Mouse (Mus musculus) heart, embryonic 11.5 days (tissue): Measurements from ENCODE around the gene Gm48551. TPM values are rescaled to one million over a fixed set of nuclear protein-coding genes. Genes with fewer than 3 reads are reported as not detected.
A peak's percentile ranks its signal among the peaks of the same experiment; 100 is the strongest.

Experiments
- ATAC-seq: fragments of 200-750 bp; cut with Nextera tagmentation; replicated peaks from 2 replicates; pipeline ENCODE4 v1.8.0; 2017; ENCODE audit warnings: moderate library complexity; ENCODE audit not compliant: insufficient number of reproducible peaks, low FRiP score, low TSS enrichment
- H3K27ac ChIP-seq: fragments of 300-500 bp; sonication (generic); 2 replicates; pipeline ENCODE4 v1.5.1; 2014; ENCODE audit warnings: mild to moderate bottlenecking, low read depth, low read length
- H3K27me3 ChIP-seq: fragments of 300-500 bp; sonication (generic); 2 replicates; pipeline ENCODE4 v1.6.1; 2014; ENCODE audit warnings: mild to moderate bottlenecking, low read length, mixed read lengths; ENCODE audit not compliant: control insufficient read depth, insufficient read depth
- H3K36me3 ChIP-seq: fragments of 300-500 bp; sonication (generic); 2 replicates; pipeline ENCODE4 v1.6.1; 2014; ENCODE audit warnings: mild to moderate bottlenecking, low read length, moderate library complexity, mixed read lengths; ENCODE audit not compliant: control insufficient read depth, insufficient read depth
- H3K4me1 ChIP-seq: fragments of 300-500 bp; sonication (generic); 2 replicates; pipeline ENCODE4 v1.6.1; 2014; ENCODE audit warnings: low read length; ENCODE audit not compliant: control insufficient read depth, insufficient read depth
- H3K4me2 ChIP-seq: fragments of 300-500 bp; sonication (generic); 2 replicates; pipeline ENCODE4 v1.6.1; 2014; ENCODE audit warnings: mild to moderate bottlenecking, moderate library complexity
- H3K4me3 ChIP-seq: fragments of 300-500 bp; sonication (generic); 2 replicates; pipeline ENCODE4 v1.5.1; 2014; ENCODE audit warnings: low read depth, low read length
- H3K9ac ChIP-seq: fragments of 300-500 bp; sonication (generic); 2 replicates; pipeline ENCODE4 v1.6.1; 2014; ENCODE audit warnings: mild to moderate bottlenecking, low read depth, low read length, moderate library complexity
- H3K9me3 ChIP-seq: fragments of 300-500 bp; sonication (generic); replicated peaks from 2 replicates; pipeline ENCODE4 v1.6.1; 2016; ENCODE audit warnings: low read length; ENCODE audit not compliant: control insufficient read depth
- WGBS: fragments of 180-500 bp; shearing (Covaris S2); extraction: QIAGEN DNeasy Blood & Tissue Kit; methylation state at CpG from one replicate; pipeline ENCODE4 v1.1.7; 2014; ENCODE audit not compliant: insufficient replicate concordance; 5-methylcytosine and 5-hydroxymethylcytosine counted together
- polyA plus RNA-seq: library from polyadenylated mRNA; unstranded; fragments of >200 nt; fragmentation: Nextera tagmentation; extraction: Ambion mirVana; gene quantifications from 2 replicates; pipeline ENCODE4 v1.2.1, GENCODE M21; 2014

Gm48551 gene
- polyA plus RNA-seq, 1 experiment from 2014 or later = 1.4 TPM

- Histone ChIP-seq H3K9ac (peak overlapping the region; percentile 2; the same call in 1 of the 2 replicates), H3K4me3 (peak overlapping the region; percentile 68), H3K4me2 (peak overlapping the region; percentile 90), H3K27me3 (no peaks in the 10 kb centered on the region), H3K36me3 (no peaks in the 10 kb centered on the region), H3K4me1 (peaks cover 29% of the 10 kb centered on the region), H3K9me3 (no peaks in the 10 kb centered on the region), H3K27ac (no peak overlapping the region)
- 53% methylated on average over 12 of the region's 12 CpGs for WGBS
- no peak for ATAC-seq
These were observed 27.8 kb upstream of the Gm48551 start for GRCm38 (mm10) chr10:81356352-81356990.

GRCm38 (mm10) chr10:81356991-81357844 lies 27.0 kb upstream of the Gm48551 start, which contains the start of gene Mfsd12:
Mfsd12 (plus strand) TSS chr10:81357491.
- no peaks in the 10 kb centered on the region for H3K36me3 ChIP-seq
- no peak within 1 kb of the TSS; the same call in none of the 2 replicates for H3K27ac ChIP-seq

GRCm38 (mm10) chr10:81358209-81358608 lies 26.1 kb upstream of the Gm48551 start:
- WGBS = 21% methylated on average over 4 of the region's 4 CpGs
- H3K27me3 ChIP-seq = no peaks in the 10 kb centered on the region
- peak overlapping the region; percentile 85 for H3K9ac ChIP-seq
- H3K4me1 ChIP-seq = peaks cover 44% of the 10 kb centered on the region
- peak overlapping the region; percentile 47 for H3K27ac ChIP-seq
- H3K4me3 ChIP-seq = peak overlapping the region; percentile 68
- H3K4me2 ChIP-seq = peak overlapping the region; percentile 90
- no peaks in the 10 kb centered on the region for H3K36me3 ChIP-seq
- no peaks in the 10 kb centered on the region for H3K9me3 ChIP-seq
- ATAC-seq = no peak

More at GRCm38 (mm10) chr10:81356991-81357844, 27.0 kb upstream of the Gm48551 start, which contains the start of gene Mfsd12:
- 4% methylated on average over 38 of the region's 79 CpGs for WGBS
- peak within 1 kb of the TSS; percentile 90 for H3K4me2 ChIP-seq
- H3K4me1 ChIP-seq = peaks cover 34% of the 10 kb centered on the region
- H3K4me3 ChIP-seq = peak within 1 kb of the TSS; percentile 68
- no peaks in the 10 kb centered on the region for H3K9me3 ChIP-seq
- peak; percentile 86 for ATAC-seq
- no peaks in the 10 kb centered on the region for H3K27me3 ChIP-seq
- H3K9ac ChIP-seq = peak within 1 kb of the TSS; percentile 85

GRCm38 (mm10) chr10:81358841-81359240 lies 25.4 kb upstream of the Gm48551 start:
- peak overlapping the region; percentile 68 for H3K4me3 ChIP-seq
- no peak for ATAC-seq
- no peaks in the 10 kb centered on the region for H3K27me3 ChIP-seq
- peak overlapping the region; percentile 90 for H3K4me2 ChIP-seq
- H3K9me3 ChIP-seq = no peaks in the 10 kb centered on the region
- peak overlapping the region; percentile 85; the same call in 1 of the 2 replicates for H3K9ac ChIP-seq
- peak overlapping the region; percentile 47; the same call in 1 of the 2 replicates for H3K27ac ChIP-seq
- no peaks in the 10 kb centered on the region for H3K36me3 ChIP-seq
- peaks cover 50% of the 10 kb centered on the region for H3K4me1 ChIP-seq
- 56% methylated on average over 1 of the region's 1 CpGs for WGBS

- peaks cover 67% of the 10 kb centered on the region for H3K4me1 ChIP-seq
- H3K36me3 ChIP-seq = no peaks in the 10 kb centered on the region
- H3K9me3 ChIP-seq = no peaks in the 10 kb centered on the region
- peak overlapping the region; percentile 22 for H3K4me2 ChIP-seq
- no peaks in the 10 kb centered on the region for H3K27me3 ChIP-seq
- H3K27ac ChIP-seq = peak overlapping the region; percentile 35; the same call in 1 of the 2 replicates
- no peak for ATAC-seq
- H3K9ac ChIP-seq = peak overlapping the region; percentile 39; the same call in 1 of the 2 replicates
- no peak overlapping the region for H3K4me3 ChIP-seq
- WGBS = 62% methylated on average over 8 of the region's 8 CpGs
These were observed 23.5 kb upstream of the Gm48551 start for GRCm38 (mm10) chr10:81360721-81361120.

GRCm38 (mm10) chr10:81362336-81362949 lies 21.8 kb upstream of the Gm48551 start:
- peak; percentile 39; the same call in 1 of the 2 replicates for ATAC-seq

GRCm38 (mm10) chr10:81363436-81364346 lies 20.6 kb upstream of the Gm48551 start:
- Histone ChIP-seq H3K9me3 (no peaks in the 10 kb centered on the region), H3K9ac (peak overlapping the region; percentile 60), H3K27ac (peak overlapping the region; percentile 95), H3K4me1 (peaks cover 64% of the 10 kb centered on the region), H3K36me3 (peaks cover 19% of the 10 kb centered on the region), H3K27me3 (no peaks in the 10 kb centered on the region), H3K4me2 (peak overlapping the region; percentile 69), H3K4me3 (peak overlapping the region; percentile 33)
- ATAC-seq = peak; percentile 56
- WGBS = 4% methylated on average over 41 of the region's 54 CpGs

More at GRCm38 (mm10) chr10:81362336-81362949, 21.8 kb upstream of the Gm48551 start:
- H3K9ac ChIP-seq = peak overlapping the region; percentile 60
- peak overlapping the region; percentile 69 for H3K4me2 ChIP-seq
- peaks cover 6% of the 10 kb centered on the region for H3K36me3 ChIP-seq
- H3K4me3 ChIP-seq = peak overlapping the region; percentile 33
- no peaks in the 10 kb centered on the region for H3K27me3 ChIP-seq
- peaks cover 71% of the 10 kb centered on the region for H3K4me1 ChIP-seq
- 45% methylated on average over 12 of the region's 12 CpGs for WGBS
- peak overlapping the region; percentile 95 for H3K27ac ChIP-seq
- no peaks in the 10 kb centered on the region for H3K9me3 ChIP-seq
